24 mouse cellular contexts compared by ENCODE assay signal in genomic region chr6:13816661-13817060, GRCm38 (mm10). TPM values are rescaled to one million over a fixed set of nuclear protein-coding genes. Genes with fewer than 3 reads are reported as not detected.
DNase-seq lines count a peak whose midpoint lies in the region; ATAC-seq and TF ChIP-seq lines count a peak whose summit lies in the region.
"Had no signal": no experiment of that assay in that cellular context is flagged by ENCODE, and none has a peak within 500 bp of the region (broad histone marks: within the 10 kb centered on the region; RNA-seq: fewer than 3 reads in every experiment).

No protein-coding gene starts in this region.

- TF ChIP-seq EP300 in heart, postnatal 0 days (IDR thresholded peaks at IDR 0.05; ENCODE audit: low read depth) = no peak

- H3K4me3 ChIP-seq in heart, postnatal 0 days (ENCODE audit: low read depth, low read length) = no peak overlapping the region
- no peak overlapping the region for H3K4me3 ChIP-seq in heart, embryonic 11.5 days (ENCODE audit: low read depth, low read length)
- no peak overlapping the region for H3K4me3 ChIP-seq in forebrain, postnatal 0 days (ENCODE audit: low read depth, low read length)
- H3K4me3 ChIP-seq: forebrain, embryonic 12.5 days; heart, embryonic 12.5 days; midbrain, embryonic 13.5 days; neural tube, embryonic 13.5 days had no signal

- peak; percentile 52 for DNase-seq in heart, postnatal 0 days (ENCODE audit: low spot score)
- peak; percentile 78 for DNase-seq in NIH3T3 (ENCODE audit: low read depth)
- DNase-seq in kidney, adult 9 months = peak; percentile 92
- DNase-seq in kidney, postnatal 36 days = peak; percentile 64 to 88
- DNase-seq in forebrain, postnatal 0 days = no peak
- DNase-seq in left cerebral cortex, adult 11 months (ENCODE audit: low spot score) = no peak
- DNase-seq: adrenal gland, adult 8-10 months; cerebellum, adult 9-10 months; gastrocnemius, postnatal 36 days; layer of hippocampus, postnatal 36 days; left cerebral cortex, postnatal 4 days; liver; lung, adult 18-20 months; lung, postnatal 14 days; thymus, postnatal 4 days had no signal

- no peaks in the 10 kb centered on the region for H3K4me1 ChIP-seq in heart, postnatal 0 days (ENCODE audit: control insufficient read depth, insufficient read depth)
- H3K4me1 ChIP-seq in heart, embryonic 11.5 days (ENCODE audit: control insufficient read depth, insufficient read depth, low read length) = no peaks in the 10 kb centered on the region
- H3K4me1 ChIP-seq in forebrain, postnatal 0 days (ENCODE audit: insufficient read depth) = no peaks in the 10 kb centered on the region
- H3K4me1 ChIP-seq: heart, embryonic 12.5 days; midbrain, embryonic 13.5 days; neural tube, embryonic 13.5 days had no signal

- no peaks in the 10 kb centered on the region for H3K36me3 ChIP-seq in heart, postnatal 0 days (replicated peaks; ENCODE audit: control insufficient read depth, insufficient read depth, low read length)
- H3K36me3 ChIP-seq in heart, embryonic 11.5 days (ENCODE audit: control insufficient read depth, insufficient read depth, low read length) = no peaks in the 10 kb centered on the region
- no peaks in the 10 kb centered on the region for H3K36me3 ChIP-seq in forebrain, postnatal 0 days (ENCODE audit: insufficient read depth)
- H3K36me3 ChIP-seq: forebrain, embryonic 12.5 days; heart, embryonic 12.5 days; midbrain, embryonic 13.5 days; neural tube, embryonic 13.5 days had no signal

- no peaks in the 10 kb centered on the region for H3K27me3 ChIP-seq in heart, postnatal 0 days (ENCODE audit: control insufficient read depth, insufficient read depth, low read length)
- no peaks in the 10 kb centered on the region for H3K27me3 ChIP-seq in heart, embryonic 11.5 days (ENCODE audit: control insufficient read depth, insufficient read depth, low read length)
- no peaks in the 10 kb centered on the region for H3K27me3 ChIP-seq in forebrain, postnatal 0 days (ENCODE audit: insufficient read depth, low read length)
- H3K27me3 ChIP-seq: CH12.LX; forebrain, embryonic 12.5 days; heart, embryonic 12.5 days; midbrain, embryonic 13.5 days; neural tube, embryonic 13.5 days had no signal

- H3K9me3 ChIP-seq in heart, postnatal 0 days (replicated peaks; ENCODE audit: control insufficient read depth, low read length) = no peaks in the 10 kb centered on the region
- H3K9me3 ChIP-seq in heart, embryonic 11.5 days (replicated peaks; ENCODE audit: control insufficient read depth, low read length) = no peaks in the 10 kb centered on the region
- H3K9me3 ChIP-seq in forebrain, postnatal 0 days (ENCODE audit: low read length) = no peaks in the 10 kb centered on the region
- H3K9me3 ChIP-seq: forebrain, embryonic 12.5 days; heart, embryonic 12.5 days; midbrain, embryonic 13.5 days; neural tube, embryonic 13.5 days had no signal

- no peak overlapping the region for H3K9ac ChIP-seq in heart, postnatal 0 days (replicated peaks; ENCODE audit: low read depth, low read length)
- no peak overlapping the region for H3K9ac ChIP-seq in heart, embryonic 11.5 days (ENCODE audit: low read depth, low read length)
- no peak overlapping the region for H3K9ac ChIP-seq in forebrain, postnatal 0 days
- H3K9ac ChIP-seq: forebrain, embryonic 12.5 days; heart, embryonic 12.5 days; midbrain, embryonic 13.5 days; neural tube, embryonic 13.5 days had no signal

- H3K27ac ChIP-seq in heart, postnatal 0 days (ENCODE audit: low read depth) = no peak overlapping the region
- no peak overlapping the region for H3K27ac ChIP-seq in heart, embryonic 11.5 days (ENCODE audit: low read depth, low read length)
- no peak overlapping the region for H3K27ac ChIP-seq in forebrain, postnatal 0 days (ENCODE audit: low read depth, low read length)
- H3K27ac ChIP-seq: forebrain, embryonic 12.5 days; hindbrain, postnatal 0 days; midbrain, embryonic 13.5 days; neural tube, embryonic 13.5 days had no signal

- no peak for TF ChIP-seq CTCF in heart, postnatal 0 days (IDR thresholded peaks at IDR 0.05; ENCODE audit: low read depth)
- no peak for TF ChIP-seq CTCF in forebrain, postnatal 0 days (IDR thresholded peaks at IDR 0.05; ENCODE audit: low read depth)

- no peak overlapping the region for H3K4me2 ChIP-seq in heart, postnatal 0 days (ENCODE audit: low read depth, low read length)
- no peak overlapping the region for H3K4me2 ChIP-seq in heart, embryonic 11.5 days
- no peak overlapping the region for H3K4me2 ChIP-seq in forebrain, postnatal 0 days (ENCODE audit: low read depth)
- H3K4me2 ChIP-seq: forebrain, embryonic 12.5 days; heart, embryonic 12.5 days; midbrain, embryonic 13.5 days; neural tube, embryonic 13.5 days had no signal

- peak; percentile 82 for ATAC-seq in heart, postnatal 0 days (ENCODE audit: insufficient read depth, low read depth)
- ATAC-seq in heart, embryonic 11.5 days (replicated peaks; ENCODE audit: insufficient number of reproducible peaks, low FRiP score, low TSS enrichment) = no peak
- ATAC-seq in forebrain, postnatal 0 days = no peak
- no peak for ATAC-seq in granulocyte monocyte progenitor cell, adult 5-6 weeks (replicated peaks; ENCODE audit: poor library complexity, severe bottlenecking)
- ATAC-seq: hindbrain, postnatal 0 days; midbrain, embryonic 13.5 days had no signal

RNA-seq across cellular contexts. Expression of gene Gpr85, which starts 23.1 kb away (rescaled TPM):
- total RNA-seq in heart, postnatal 0 days (2014; rRNA removed; ENCODE audit: low replicate concordance) = not detected in 2 replicates
- 1.1 and 1.3 TPM in 2 replicates for polyA plus RNA-seq in heart, postnatal 0 days (2015; fragmentation: Nextera tagmentation; extraction: Ambion mirVana)
- 6.6 and 7.2 TPM in 2 replicates for polyA plus RNA-seq in heart, embryonic 11.5 days (2014; fragmentation: Nextera tagmentation; extraction: Ambion mirVana)
- 156 and 167 TPM in 2 replicates for total RNA-seq in forebrain, postnatal 0 days (2014; rRNA removed)
- polyA plus RNA-seq in forebrain, postnatal 0 days (2015; fragmentation: Nextera tagmentation; extraction: Ambion mirVana) = 140 and 159 TPM in 2 replicates
- not detected in 2 replicates for total RNA-seq in granulocyte monocyte progenitor cell, adult 5-6 weeks (2014; fragmentation: Nextera tagmentation)
- total RNA-seq in granulocyte monocyte progenitor cell, adult 5-6 weeks (2017) = 1.2 and 2.5 TPM in 2 replicates
- total RNA-seq: gastrocnemius, postnatal 36 days; MEL had no signal

RNA-seq across cellular contexts. Expression of gene 2610001J05Rik, which starts 54.7 kb away (rescaled TPM):
- total RNA-seq in heart, postnatal 0 days (2014; rRNA removed; ENCODE audit: low replicate concordance) = 5.6 and 24.4 TPM in 2 replicates
- polyA plus RNA-seq in heart, postnatal 0 days (2015; fragmentation: Nextera tagmentation; extraction: Ambion mirVana) = 119 and 129 TPM in 2 replicates
- 93.7 and 104 TPM in 2 replicates for polyA plus RNA-seq in heart, embryonic 11.5 days (2014; fragmentation: Nextera tagmentation; extraction: Ambion mirVana)
- 18.1 and 23.1 TPM in 2 replicates for total RNA-seq in forebrain, postnatal 0 days (2014; rRNA removed)
- polyA plus RNA-seq in forebrain, postnatal 0 days (2015; fragmentation: Nextera tagmentation; extraction: Ambion mirVana) = 115 and 120 TPM in 2 replicates
- total RNA-seq in granulocyte monocyte progenitor cell, adult 5-6 weeks (2014; fragmentation: Nextera tagmentation) = 55.4 and 67.5 TPM in 2 replicates
- total RNA-seq in granulocyte monocyte progenitor cell, adult 5-6 weeks (2017) = 87.8 and 102 TPM in 2 replicates

Comparison
In these comparisons a context has a peak if more than half of its experiments do, and no peak if none do; other contexts are left out.
1. DNase-seq: peak in heart, postnatal 0 days (single experiment), NIH3T3 (single experiment), kidney, adult 9 months (single experiment) and kidney, postnatal 36 days (2 of 2); none in forebrain, postnatal 0 days (single experiment) and left cerebral cortex, adult 11 months (single experiment).
2. RNA of gene Gpr85, which starts 23.1 kb away (total RNA-seq): 156 to 167 TPM in forebrain, postnatal 0 days; 1.2 to 2.5 TPM in granulocyte monocyte progenitor cell, adult 5-6 weeks and not detected in heart, postnatal 0 days; every median in the first group is over 10 times any median in the second.